Mouse (Mus musculus): ENCODE results near the gene Rtn3.
"Not testable (repeated sequence)": the region's sequence is repeated elsewhere in the genome, so short reads cannot be mapped to it uniquely, and the experiment has no call there.

Rtn3 gene

DNA sequence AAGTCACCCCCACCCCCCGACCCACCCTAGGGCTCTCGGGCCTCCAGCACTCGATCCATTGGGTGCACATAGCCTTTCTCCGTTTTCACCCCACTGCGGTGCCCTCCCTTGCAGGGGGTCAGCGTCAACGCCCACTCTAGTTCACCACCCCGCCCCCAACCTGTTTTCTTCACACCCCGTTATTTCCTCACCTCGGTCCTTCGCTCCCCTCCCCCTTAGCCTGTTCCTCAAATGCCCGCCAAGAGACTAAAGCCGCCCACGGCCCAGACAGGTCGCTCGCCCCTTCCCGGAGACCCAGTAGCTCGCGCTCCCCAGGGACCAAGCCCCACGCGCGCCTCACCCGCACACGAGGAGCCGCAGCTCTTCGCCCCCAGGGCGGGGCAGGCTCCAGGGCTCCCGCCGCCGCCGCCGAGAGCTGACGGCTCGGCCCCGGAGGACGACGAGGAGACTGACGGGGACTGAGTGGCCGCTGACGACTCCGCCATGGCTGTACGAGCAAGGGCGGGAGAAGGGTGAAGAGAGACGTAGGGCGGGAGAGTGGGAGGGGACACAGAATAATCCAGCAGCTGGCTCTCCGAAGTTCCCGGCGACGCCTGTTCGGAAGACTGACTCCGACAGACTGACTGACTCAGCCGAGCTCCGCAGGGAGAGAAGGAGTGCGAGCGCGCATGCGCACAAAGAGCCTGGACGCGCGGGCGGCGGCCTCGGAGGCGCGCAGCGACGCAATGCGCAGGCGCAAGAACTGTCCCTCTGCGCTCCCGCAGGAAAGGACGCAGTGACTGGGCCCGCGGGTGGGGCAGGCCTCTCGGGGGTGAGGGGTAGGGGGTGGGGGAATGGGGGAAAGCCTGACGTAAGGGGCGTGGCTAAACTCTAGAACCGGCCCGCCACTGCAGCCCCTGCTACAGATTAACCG, at the start of gene Rtn3:
Rtn3 (minus strand) TSS at position 683 of the 913 bp plus-strand sequence.
- peak; percentile 100 for DNase-seq

DNA sequence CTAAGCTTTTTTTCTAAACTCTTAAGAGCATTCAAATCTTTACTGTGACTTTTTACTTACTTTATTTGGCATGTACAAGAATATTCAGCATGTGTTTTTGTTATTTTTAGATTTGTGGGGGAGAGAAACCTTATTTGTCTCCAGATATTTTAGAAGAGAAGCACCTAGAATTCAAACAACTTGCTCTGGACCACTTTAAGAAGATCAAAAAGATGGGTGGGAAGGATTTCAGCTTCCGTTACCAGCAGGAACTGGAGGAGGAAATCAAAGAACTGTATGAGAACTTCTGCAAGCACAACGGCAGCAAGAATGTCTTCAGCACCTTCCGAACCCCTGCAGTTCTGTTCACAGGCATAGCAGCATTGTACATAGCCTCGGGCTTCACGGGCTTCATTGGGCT, 48.8 kb upstream of the Rtn3 start:
- DNase-seq = no peak

- peak; percentile 89 for DNase-seq
Observed at GRCm38 (mm10) chr19:7528639-7529428, 45.8 kb upstream of the Rtn3 start.

GRCm38 (mm10) chr19:7524879-7525278, 41.8 kb upstream of the Rtn3 start:
- DNase-seq = no peak

- no peak for DNase-seq
Observed at GRCm38 (mm10) chr19:7523781-7524180, 40.7 kb upstream of the Rtn3 start.

DNA sequence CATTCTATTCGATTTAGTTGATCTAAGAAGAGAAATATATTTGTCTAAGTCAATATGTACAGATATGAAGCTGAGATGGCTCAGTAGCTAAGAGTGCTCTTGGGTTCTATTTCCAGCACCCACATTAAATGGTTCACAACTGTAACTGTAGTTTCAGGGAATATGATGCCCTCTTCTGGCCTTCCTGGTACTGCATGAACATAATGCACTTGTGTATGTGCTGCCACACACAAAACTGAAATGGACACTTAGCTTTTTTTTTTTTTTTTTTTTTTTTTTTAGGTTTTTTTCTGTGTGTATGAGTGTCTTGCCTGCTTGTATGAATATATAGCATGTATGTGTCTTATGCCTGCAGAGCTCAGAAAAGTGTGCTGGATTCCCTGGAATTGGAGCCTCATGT, 40.2 kb upstream of the Rtn3 start:
- DNase-seq = no peak

DNA sequence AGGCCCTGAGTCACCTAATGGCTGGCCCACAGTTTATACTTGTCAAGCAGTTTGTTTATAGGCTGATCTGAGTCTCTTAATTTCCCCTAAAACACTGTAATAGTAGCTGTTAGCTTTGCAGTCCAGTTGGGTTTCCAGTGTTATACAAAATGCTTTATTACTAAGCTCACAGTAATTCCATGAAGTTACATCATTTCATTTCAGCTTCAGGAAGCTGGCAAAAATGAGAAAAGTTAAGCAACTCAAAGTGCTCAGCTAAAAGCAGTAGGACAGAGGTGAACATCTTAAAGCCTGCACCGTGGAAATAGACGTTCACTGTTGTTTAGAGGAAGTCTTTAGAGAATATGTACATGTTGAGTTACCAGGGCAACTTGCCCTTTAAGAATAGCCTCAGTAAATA, 39.8 kb upstream of the Rtn3 start:
- DNase-seq = no peak

GRCm38 (mm10) chr19:7521619-7522018, 38.5 kb upstream of the Rtn3 start:
- DNase-seq = no peak

DNA sequence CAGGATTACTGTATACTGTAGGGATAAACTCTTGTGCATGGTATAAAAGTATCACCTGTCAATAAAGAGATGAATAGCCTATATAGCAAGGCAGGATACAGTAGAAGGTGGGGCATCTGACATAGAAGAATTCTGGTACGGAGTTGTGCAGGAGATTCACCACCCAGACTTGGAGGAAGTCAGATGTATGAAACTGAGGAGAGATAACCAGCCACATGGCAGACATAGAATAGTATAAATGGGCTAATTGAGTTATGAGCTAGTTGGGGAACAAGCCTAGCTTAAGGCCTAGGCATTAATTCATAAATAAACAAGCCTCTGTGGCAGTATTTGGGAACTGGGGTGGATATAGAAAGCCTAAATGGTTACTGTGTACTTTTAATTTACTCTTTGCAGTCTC, 33.4 kb upstream of the Rtn3 start:
- DNase-seq = no peak

DNA sequence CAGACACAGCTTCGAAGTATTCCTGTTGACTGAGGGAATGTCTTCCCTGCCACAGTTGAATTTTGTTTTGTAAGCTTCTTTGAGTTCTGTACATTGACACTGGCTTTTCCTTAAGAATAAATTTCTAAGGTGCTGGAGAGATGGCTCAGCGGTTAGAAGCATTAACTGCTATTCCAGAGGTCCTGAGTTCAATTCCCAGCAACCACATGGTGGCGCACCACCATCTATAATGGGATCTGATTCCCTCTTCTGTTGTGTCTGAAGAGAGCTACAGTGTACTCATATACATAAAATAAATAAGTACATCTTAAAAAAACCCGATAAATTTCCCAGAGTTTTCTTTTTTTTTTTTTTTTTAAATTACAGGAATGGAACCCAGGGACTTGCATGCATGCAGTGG, 24.9 kb upstream of the Rtn3 start:
- DNase-seq = no peak

- peak; percentile 31 for DNase-seq
Observed at GRCm38 (mm10) chr19:7506321-7506720, 23.2 kb upstream of the Rtn3 start.

- DNase-seq = no peak
Observed at GRCm38 (mm10) chr19:7502432-7502831, 19.4 kb upstream of the Rtn3 start.

DNA sequence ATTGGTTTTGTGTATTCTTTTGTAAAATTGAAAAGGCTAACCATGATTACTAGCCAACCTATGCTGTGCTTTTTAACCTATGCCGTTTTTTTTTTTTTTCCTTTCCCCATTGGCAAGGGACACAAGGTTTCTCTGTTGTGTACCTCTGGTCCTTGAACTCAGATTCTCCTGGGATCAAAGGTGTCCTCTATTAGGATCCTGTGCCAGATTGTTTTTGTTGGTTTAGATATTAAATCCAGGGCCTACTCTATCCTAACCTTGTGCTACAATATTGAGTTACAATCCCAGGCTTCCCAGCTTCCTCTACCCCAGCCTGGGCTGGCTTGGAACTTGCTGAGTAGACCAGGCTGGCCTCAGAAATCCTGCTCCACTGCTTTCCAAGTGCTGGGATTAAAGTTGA, 17.6 kb upstream of the Rtn3 start:
- peak; percentile 31 for DNase-seq

GRCm38 (mm10) chr19:7498816-7499215, 15.7 kb upstream of the Rtn3 start:
- DNase-seq = peak; percentile 76

GRCm38 (mm10) chr19:7496070-7496469, 13.0 kb upstream of the Rtn3 start:
- DNase-seq = not testable (repeated sequence)

- DNase-seq = peak; percentile 86
Observed at GRCm38 (mm10) chr19:7495221-7496038, 12.3 kb upstream of the Rtn3 start.

- DNase-seq = peak; percentile 100
Observed at GRCm38 (mm10) chr19:7494187-7495015, 11.3 kb upstream of the Rtn3 start.

- no peak for DNase-seq
Observed at GRCm38 (mm10) chr19:7493352-7494186, 10.5 kb upstream of the Rtn3 start, which contains the start of gene Atl3. Atl3 (plus strand) TSS chr19:7494040.

DNA sequence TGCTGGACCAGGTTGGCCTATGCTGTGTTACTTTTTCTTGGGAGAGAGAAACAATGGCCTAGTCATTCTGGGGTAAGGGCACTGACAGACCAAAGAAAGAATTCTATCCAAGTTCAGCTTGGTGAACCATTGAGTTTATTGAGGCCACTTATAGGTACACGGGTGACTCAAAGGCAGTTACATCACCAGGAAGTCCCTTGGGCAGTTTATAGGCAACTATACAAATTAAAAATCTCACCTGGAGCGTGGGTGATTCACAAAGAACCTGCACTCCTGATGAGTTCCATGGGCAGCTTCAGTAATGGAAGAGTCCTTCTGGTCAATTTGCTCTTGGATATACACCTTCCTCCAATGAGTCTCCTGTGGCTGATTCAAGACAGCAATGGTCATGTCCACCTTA, 9.6 kb upstream of the Rtn3 start:
- peak; percentile 78 for DNase-seq

GRCm38 (mm10) chr19:7491960-7492359, 8.9 kb upstream of the Rtn3 start:
- DNase-seq = peak; percentile 86

GRCm38 (mm10) chr19:7487680-7488079, 4.6 kb upstream of the Rtn3 start:
- DNase-seq = peak; percentile 89
